Mouse (Mus musculus) ES-E14 (cell line): ENCODE data around the gene Lrba. TPM values are rescaled to one million over a fixed set of nuclear protein-coding genes. Genes with fewer than 3 reads are reported as not detected.

Experiments used
- DNase-seq: peaks from one replicate; pipeline ENCODE4 v3.0.0-alpha.2; 2013; ENCODE audit warnings: low read depth, low spot score
- H3K27ac ChIP-seq: 2 replicates; pipeline ENCODE4 v1.5.1; 2012; ENCODE audit warnings: low read depth, mild to moderate bottlenecking, low read length, moderate library complexity, mixed read lengths; ENCODE audit not compliant: poor library complexity, insufficient read depth, severe bottlenecking
- H3K36me3 ChIP-seq: 2 replicates; pipeline ENCODE4 v1.6.1; 2012; ENCODE audit warnings: mild to moderate bottlenecking, low read length, moderate library complexity, mixed read lengths; ENCODE audit not compliant: control insufficient read depth, poor library complexity, insufficient read depth, severe bottlenecking
- H3K4me1 ChIP-seq, 2 experiments: fragments of 150-350 bp in 1 of 2; sonication (generic) in 1 of 2; 2 replicates each; pipeline ENCODE4 v1.6.1; 2012; ENCODE audit warnings: low read length in 2 of 2, mild to moderate bottlenecking in 1 of 2, mixed read lengths in 1 of 2; ENCODE audit not compliant: control insufficient read depth in 2 of 2, insufficient read depth in 2 of 2, poor library complexity in 1 of 2
- H3K4me3 ChIP-seq, 2 experiments: fragments of 150-350 bp in 1 of 2; sonication (generic) in 1 of 2; 2 replicates each; pipeline ENCODE4 v1.5.1; 2012; ENCODE audit warnings: low read length in 2 of 2, low read depth in 1 of 2, mild to moderate bottlenecking in 1 of 2, mixed read lengths in 1 of 2; ENCODE audit not compliant: insufficient read depth in 1 of 2, poor library complexity in 1 of 2, severe bottlenecking in 1 of 2
- H3K9ac ChIP-seq: 2 replicates; pipeline ENCODE4 v1.6.1; 2012; ENCODE audit warnings: low read depth, mild to moderate bottlenecking, low read length, mixed read lengths; ENCODE audit not compliant: poor library complexity, insufficient read depth, severe bottlenecking
- H3K9me3 ChIP-seq: fragments of 150-350 bp; sonication (generic); 2 replicates; pipeline ENCODE4 v1.6.1; 2012; ENCODE audit warnings: low read depth, mild to moderate bottlenecking, low read length; ENCODE audit not compliant: control insufficient read depth, insufficient read depth
- CHD2 ChIP-seq: IDR thresholded peaks from 2 replicates; pipeline ENCODE4 v1.6.1; 2014; ENCODE audit warnings: mild to moderate bottlenecking, low read depth, low read length, inconsistent platforms
- HCFC1 ChIP-seq: IDR thresholded peaks from 2 replicates; pipeline ENCODE4 v1.6.1; 2012; ENCODE audit warnings: low read length, inconsistent platforms, borderline replicate concordance; ENCODE audit not compliant: insufficient read depth
- MAFK ChIP-seq: IDR thresholded peaks from 2 replicates; pipeline ENCODE4 v1.6.1; 2014; ENCODE audit warnings: mild to moderate bottlenecking, low read depth, low read length, inconsistent platforms; ENCODE audit not compliant: insufficient read depth
- ZC3H11A ChIP-seq: IDR thresholded peaks from 2 replicates; pipeline ENCODE4 v1.6.1; 2012; ENCODE audit warnings: low read depth, mild to moderate bottlenecking, inconsistent platforms, low read length, borderline replicate concordance
- ZNF384 ChIP-seq: IDR thresholded peaks from 2 replicates; pipeline ENCODE4 v1.6.1; 2012; ENCODE audit warnings: low read depth, low read length, inconsistent platforms
- in situ Hi-C, 2 experiments: fragments of 600-800 bp; cut with MboI; formaldehyde crosslinking; loops; one replicate each; pipeline ENCODE4 v1.15.1; 2025; ENCODE audit warnings: low sequenced_read_pairs in 2 of 2, inconsistent platforms in 1 of 2; ENCODE audit not compliant: unreplicated experiment in 2 of 2
- total RNA-seq: library from RNA; depleted of rRNA; stranded (reverse); fragments of 300-350 nt; gene quantifications from 2 replicates; pipeline ENCODE4 v1.2.3, GENCODE M21; 2012

The Lrba gene
- total RNA-seq, 1 experiment: 14.7 TPM

DNA sequence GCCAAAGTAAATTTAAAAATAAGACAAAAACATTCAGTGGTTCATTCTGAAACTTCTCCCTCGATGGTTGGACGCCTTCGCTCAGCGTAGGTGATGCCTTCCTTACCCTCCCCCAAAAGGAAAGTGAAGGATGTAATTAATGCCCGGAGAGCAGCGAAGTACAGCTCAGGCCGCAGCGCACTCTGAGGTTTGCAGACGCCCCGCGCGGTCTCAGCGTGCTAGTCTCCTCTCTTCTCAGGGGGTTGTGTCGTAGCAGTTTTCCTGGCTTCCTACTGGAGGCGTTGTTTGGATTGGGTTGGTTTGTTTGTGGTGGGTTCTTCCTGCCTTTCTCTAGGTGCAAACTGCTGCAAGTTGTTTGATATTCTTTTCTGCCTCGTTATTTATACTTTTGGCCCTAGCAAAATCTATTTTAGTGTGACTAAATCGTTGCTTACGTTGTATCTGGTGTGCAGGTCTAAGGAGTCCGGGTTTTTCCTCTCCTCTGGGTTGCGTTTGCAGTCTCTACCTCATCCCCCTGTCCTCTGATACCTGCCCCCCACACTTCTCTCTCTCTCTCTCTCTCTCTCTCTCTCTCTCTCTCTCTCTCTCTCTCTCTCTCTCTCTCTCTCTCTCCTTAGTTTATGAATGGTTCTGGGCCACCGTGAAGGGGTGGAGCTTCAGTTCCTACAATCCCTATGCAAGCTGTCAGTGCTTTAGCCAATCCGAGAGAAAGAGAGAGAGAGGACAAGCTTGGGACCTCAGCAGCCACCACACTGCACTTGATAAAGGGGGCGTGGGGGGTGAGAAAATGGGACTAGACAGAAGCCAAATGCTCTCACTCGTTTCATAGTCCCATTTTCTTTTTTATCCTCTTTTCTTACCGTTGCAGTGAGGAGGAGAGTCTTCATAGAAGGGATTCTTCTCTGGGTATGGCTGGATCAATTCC lies 323.9 kb downstream of the Lrba start, which contains the start of gene Mab21l2:
Gene Mab21l2, minus strand, starts transcription at position 539 of the 925 bp plus-strand sequence.
- Histone ChIP-seq H3K27ac (no peak within 1 kb of the TSS), H3K36me3 (no peaks in the 10 kb centered on the region), H3K9me3 (no peaks in the 10 kb centered on the region), H3K9ac (peak within 1 kb of the TSS; percentile 56), H3K4me1 (0 out of 4 replicates have a peak, but pooled peaks cover 2% of the 10 kb centered on the region in 2 experiments), H3K4me3 (peak within 1 kb of the TSS; percentile 54 to 63)
- in situ Hi-C loops: no loop called here
- TF ChIP-seq ZC3H11A (no peak), CHD2 (no peak), MAFK (no peak), HCFC1 (no peak), ZNF384 (no peak)
- no peak for DNase-seq

DNA sequence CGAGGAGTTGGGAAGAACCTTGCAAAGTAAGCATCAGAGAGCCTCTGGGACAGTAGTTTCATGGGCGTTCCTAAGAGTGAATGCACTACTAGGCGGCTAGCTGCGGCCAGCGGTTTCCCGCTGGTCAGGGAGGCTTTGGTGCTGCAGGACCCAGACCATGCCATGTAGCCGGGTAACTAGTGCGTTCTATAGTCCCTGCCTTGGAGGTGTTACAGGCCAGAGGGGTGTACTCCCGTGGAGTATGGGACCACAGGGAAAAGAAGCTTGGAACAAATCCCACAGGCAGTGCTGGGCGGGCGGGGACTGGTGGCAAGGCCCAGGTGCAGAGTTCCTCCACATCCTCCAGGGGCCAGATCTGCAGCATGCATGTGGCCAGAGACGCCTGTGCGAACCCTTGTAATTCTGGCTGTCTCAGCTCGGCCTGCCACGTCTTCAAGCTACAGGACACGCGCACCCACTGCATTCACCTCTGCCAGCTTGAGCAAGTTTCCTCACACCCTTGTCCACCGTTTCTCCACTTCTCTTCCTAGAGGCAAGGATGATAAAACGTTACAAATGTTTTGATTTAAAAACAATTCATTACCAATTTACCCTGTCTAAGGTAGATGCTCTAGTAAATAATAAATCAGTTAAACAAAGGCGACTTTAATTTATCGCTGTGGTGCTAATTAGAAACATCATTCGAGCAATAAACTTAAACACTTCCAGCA lies 326.0 kb downstream of the Lrba start:
- Histone ChIP-seq H3K36me3 (no peaks in the 10 kb centered on the region), H3K27ac (no peak overlapping the region; the same call in 1 of the 2 replicates), H3K9ac (no peak overlapping the region), H3K9me3 (no peaks in the 10 kb centered on the region), H3K4me1 (0 out of 4 replicates have a peak, but pooled peaks cover 2% of the 10 kb centered on the region in 2 experiments), H3K4me3 (peak overlapping the region; percentile 7 to 38; a peak in 2 of 4 replicates)
- no peak for DNase-seq
- TF ChIP-seq MAFK (no peak), ZNF384 (no peak), CHD2 (no peak), HCFC1 (no peak), ZC3H11A (no peak)
- in situ Hi-C loops: no loop called here

DNA sequence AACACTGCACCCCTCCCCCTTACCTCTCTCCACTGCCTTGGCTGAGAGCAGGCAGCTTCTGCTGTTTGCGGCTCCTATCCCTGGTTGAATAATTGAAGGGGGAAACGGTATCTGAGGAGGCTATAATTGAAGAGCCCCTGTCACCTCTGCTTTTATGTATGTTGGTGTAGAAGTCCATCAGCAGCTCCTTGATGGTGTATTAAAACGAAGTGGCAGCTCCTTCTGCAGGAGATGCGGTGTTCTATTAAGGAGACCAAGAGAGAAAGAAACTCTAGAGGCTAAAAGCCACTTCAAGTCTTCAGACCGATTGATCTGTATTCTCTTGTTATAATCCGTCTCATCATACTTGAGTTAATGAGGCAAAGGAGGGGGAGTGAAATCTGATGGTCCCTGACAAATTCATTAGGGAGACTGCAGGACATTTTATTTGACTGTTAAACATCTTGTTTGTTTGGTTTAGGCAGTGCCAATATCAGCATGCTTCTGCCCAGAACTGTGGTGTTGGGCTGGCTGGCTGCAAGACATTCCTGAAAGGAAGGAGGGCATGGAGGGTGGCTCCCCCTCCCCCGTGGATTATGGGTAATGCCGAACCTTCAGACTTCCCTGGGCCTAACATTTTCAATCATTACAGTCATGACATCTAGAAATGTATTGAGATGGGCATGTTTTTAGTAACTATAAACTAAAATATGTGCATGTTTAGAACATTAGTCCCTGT lies 326.7 kb downstream of the Lrba start:
- Histone ChIP-seq H3K4me3 (no peak overlapping the region), H3K9me3 (no peaks in the 10 kb centered on the region), H3K4me1 (0 out of 4 replicates have a peak, but pooled peaks cover 2% of the 10 kb centered on the region in 2 experiments), H3K36me3 (no peaks in the 10 kb centered on the region), H3K9ac (no peak overlapping the region), H3K27ac (no peak overlapping the region)
- in situ Hi-C loops: no loop called here
- TF ChIP-seq CHD2: no peak
- no peak for TF ChIP-seq ZC3H11A
- no peak for TF ChIP-seq ZNF384
- no peak for TF ChIP-seq HCFC1
- no peak for TF ChIP-seq MAFK
- no peak for DNase-seq

DNA sequence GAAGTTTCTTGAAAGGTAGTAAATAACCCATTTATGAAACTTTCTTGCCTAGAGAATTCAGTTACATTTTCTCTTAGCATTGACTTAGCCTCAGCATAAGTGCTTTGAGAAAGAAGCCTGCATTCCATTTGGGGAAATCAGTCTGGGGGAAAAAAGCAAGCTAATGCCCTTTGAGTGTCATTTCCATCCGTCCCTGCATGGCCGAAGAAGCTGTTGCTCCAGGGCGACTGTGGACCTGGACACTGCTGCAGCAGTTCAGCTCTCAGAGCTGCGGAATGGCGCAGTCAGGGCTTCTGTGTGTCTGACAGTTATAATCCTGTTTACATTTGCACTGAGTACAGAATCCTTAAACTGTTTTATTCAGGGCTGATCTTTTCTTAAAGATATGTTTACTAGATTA lies 327.7 kb downstream of the Lrba start:
- no peak for DNase-seq
- Histone ChIP-seq H3K9ac (no peak overlapping the region), H3K4me1 (0 out of 4 replicates have a peak, but pooled peaks cover 2% of the 10 kb centered on the region in 2 experiments)

More for the DNA sequence above, 327.7 kb downstream of the Lrba start:
- in situ Hi-C loops: no loop called here
- H3K4me3 ChIP-seq: no peak overlapping the region
- H3K9me3 ChIP-seq: no peaks in the 10 kb centered on the region
- no peak for TF ChIP-seq CHD2
- TF ChIP-seq ZNF384: no peak
- TF ChIP-seq ZC3H11A: no peak
- TF ChIP-seq HCFC1: no peak
- TF ChIP-seq MAFK: no peak
- no peaks in the 10 kb centered on the region for H3K36me3 ChIP-seq
- no peak overlapping the region for H3K27ac ChIP-seq
